Mouse (Mus musculus) A20 (cell line): Measurements from ENCODE around the gene Bcl11a.

Experiments used
- DNase-seq: peaks from one replicate; pipeline ENCODE4 v3.0.0-alpha.2; 2011; ENCODE audit warnings: low read depth, low spot score

Bcl11a gene

DNA sequence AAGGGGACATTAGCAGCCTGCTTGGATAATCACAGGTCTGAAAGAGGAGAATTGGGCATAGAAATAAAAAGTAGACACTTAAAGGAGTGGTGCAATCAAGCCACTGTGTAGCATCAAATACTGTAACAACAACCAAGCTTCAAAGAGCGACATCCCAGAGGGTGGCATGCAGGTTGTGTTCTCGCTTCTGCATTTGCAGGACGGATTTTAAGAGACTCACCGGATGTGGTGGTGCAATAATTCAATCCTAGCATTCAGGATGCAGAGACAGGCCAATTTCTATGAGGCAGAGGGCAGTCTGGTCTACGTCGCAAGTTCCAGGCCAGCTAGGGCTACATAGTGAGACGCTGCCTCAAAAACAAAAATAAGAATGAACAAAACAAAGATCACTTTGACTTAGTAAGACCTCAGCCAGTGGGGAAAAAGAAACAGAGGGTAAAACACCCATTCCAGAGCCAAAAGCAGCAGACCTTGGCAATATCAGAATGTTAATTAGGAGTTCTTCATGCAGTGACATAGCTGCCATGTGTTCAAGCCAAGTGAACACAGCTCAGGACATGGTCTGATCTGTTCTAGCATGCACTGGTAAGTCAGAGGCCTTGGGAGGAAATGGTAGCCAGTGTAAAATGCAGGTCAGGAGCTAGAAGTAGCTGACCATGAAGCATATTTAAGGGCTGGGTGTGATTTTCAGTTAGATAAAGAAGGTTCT is 74.4 kb downstream of the Bcl11a start:
- no peak for DNase-seq

DNA sequence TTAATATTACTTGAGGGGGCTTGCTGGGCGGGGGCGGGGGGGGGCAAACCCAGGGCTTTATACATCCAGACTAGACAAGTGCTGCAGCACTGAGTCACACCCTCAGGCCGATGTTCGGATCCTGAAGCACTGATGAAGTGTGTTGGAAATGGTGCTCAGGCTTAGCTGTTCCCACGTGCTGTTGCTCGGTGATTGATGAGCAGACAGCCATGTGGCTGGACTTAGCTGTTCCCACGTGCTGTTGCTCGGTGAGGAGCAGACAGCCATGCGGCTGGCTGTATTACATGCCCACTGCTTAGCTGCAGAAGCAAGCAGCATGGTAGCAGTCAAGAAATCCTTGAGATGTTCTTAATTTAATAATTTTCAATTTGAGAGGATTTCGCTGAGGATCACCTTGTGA is 75.2 kb downstream of the Bcl11a start:
- no peak for DNase-seq

- DNase-seq: no peak
Measured at GRCm38 (mm10) chr11:24158026-24158425, 80.2 kb downstream of the Bcl11a start.

DNA sequence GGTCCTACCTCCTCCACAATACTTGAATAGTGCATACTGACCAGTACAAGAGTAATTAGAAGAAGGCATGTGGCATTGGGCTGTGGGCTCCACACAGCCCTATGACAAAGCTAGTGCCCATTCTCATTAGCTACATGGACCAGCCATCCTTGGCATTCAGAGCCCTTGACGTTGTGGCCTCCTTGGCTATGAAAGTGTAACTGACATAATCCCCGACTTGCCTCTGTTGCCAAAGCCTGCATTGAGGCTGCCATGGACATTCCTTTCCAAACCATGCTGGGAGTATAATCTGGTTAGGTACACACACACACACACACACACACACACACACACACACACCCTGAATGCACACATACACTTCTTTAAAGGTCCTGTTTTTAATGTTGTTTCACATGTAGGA is 81.8 kb downstream of the Bcl11a start:
- no peak for DNase-seq

DNA sequence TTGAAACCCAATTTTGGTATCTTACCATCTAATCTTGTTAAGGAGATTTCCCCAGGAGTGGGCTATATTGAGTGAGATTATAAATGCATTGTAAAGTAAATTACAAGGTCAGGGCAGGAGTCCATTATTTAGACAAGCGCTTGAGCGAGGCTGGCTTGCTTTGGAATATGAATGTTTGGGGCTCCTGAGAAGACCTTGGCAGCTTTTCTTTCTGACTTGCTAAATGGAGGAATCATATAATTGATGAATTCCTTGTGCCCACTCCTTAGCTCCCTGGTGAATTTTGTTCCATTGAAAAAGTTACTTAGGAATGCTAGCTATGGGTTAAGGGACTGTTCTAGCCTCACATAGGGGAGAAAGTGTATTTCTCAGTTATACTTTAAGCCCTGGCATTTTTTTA is 83.6 kb downstream of the Bcl11a start:
- no peak for DNase-seq

- no peak for DNase-seq
Measured at GRCm38 (mm10) chr11:24162056-24162455, 84.2 kb downstream of the Bcl11a start.

DNA sequence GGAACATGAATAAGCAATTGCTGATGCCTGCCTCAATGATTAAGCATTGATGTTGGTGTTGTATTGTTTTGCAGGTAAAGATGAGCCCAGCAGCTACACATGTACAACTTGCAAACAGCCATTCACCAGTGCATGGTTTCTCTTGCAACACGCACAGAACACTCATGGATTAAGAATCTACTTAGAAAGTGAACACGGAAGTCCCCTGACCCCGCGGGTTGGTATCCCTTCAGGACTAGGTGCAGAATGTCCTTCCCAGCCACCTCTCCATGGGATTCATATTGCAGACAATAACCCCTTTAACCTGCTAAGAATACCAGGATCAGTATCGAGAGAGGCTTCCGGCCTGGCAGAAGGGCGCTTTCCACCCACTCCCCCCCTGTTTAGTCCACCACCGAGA is 85.2 kb downstream of the Bcl11a start:
- DNase-seq: no peak

DNA sequence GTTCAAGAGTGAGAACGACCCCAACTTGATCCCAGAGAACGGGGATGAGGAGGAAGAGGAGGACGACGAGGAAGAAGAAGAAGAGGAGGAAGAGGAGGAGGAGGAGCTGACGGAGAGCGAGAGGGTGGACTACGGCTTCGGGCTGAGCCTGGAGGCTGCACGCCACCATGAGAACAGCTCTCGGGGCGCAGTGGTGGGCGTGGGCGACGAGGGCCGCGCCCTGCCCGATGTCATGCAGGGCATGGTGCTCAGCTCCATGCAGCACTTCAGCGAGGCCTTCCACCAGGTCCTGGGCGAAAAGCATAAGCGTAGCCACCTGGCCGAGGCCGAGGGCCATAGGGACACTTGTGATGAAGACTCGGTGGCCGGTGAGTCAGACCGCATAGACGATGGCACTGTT is 86.2 kb downstream of the Bcl11a start:
- no peak for DNase-seq

DNA sequence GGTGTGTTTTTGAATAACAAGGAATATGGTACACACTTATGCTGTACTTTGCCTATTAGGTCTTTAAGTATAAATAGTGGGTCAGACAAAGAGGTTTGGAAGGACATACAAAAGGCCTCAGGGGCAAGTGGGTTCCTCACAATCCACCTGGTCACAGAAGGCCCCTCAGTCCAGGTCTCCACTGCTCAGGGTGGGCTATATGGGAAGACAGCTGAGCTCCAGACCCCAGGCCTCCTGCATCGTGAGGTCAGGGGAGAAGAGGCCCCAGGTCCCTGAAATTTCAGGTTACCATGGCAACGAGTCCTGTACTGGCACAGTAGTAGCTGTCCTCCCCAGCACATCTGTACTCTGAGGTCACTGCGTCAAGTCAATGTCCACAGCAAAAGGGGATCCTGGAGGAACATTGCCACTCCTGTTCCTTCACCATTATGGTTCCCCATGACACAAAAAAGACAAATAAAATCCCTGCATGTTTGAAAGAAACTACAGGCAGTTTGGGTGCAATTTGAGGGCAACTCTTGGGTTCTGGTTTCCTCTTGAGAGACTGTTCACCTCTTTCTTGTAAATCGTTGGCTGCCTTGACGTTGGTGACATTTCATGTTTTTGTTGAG is 93.9 kb downstream of the Bcl11a start:
- no peak for DNase-seq

- no peak for DNase-seq
Measured at GRCm38 (mm10) chr11:24172585-24172984, 94.7 kb downstream of the Bcl11a start.

GRCm38 (mm10) chr11:24174161-24174792 is 96.4 kb downstream of the Bcl11a start:
- DNase-seq: no peak

- no peak for DNase-seq
Measured at GRCm38 (mm10) chr11:24177458-24177857, 99.6 kb downstream of the Bcl11a start.

GRCm38 (mm10) chr11:24178823-24179476 is 101.1 kb downstream of the Bcl11a start:
- peak; percentile 38 for DNase-seq

DNA sequence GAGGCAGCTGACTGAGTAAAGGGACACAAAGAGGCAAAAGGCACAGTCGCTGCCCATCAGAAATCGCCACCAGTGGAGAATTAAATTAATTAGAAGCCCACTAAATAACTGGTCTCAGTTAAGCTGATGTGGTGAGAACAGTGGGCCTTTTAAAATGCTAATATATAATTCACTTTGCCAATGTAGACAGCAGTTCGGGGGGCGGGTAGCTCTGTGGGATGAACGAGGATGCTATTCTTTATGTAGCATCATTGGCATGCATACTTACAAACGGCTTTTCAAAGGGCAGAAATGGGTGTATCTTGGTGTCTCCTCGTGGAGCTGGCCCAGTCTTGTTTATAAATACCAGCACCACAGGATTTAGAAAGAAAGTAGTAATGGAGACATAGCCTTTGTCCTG is 102.2 kb downstream of the Bcl11a start:
- no peak for DNase-seq

DNA sequence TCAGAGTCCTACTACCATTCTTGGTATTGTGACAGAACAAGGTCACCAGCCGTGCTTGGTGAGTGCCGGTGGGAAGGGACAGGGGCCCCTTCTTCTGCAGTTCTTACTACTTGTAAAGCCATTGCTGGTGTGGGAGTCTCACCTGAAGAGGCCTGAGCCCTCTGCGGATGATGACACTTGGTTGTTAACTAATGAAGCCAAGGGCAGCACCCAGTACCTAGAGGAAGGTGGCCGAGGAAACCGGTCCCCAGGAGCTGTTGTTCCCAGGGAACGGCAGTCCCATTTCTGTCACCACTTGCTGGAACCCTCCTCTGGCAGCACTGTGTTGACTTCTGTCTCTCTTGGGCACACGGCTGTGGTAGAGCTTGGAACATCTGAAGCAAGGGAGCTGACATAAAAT is 105.6 kb downstream of the Bcl11a start:
- no peak for DNase-seq

DNA sequence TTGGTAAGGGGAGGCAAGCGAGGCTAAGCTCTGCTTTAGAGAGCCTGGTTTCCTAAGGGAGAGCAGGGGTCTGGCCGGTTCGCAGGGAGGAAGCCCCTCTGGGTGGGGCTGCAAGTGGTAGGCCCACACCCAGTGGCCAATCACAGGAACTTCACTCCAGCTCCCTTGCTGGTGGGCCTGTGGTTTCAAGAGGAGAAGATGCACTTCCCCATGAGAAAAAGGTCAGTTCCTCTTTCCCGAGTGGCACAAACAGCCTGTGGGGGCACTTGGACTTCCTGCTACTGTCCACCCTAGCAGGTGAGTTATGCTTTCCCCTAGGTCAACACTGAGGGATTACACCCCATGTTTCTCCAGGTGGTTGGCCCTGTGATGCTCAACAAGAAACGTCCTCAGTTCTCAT is 107.1 kb downstream of the Bcl11a start:
- DNase-seq: peak; percentile 89

DNA sequence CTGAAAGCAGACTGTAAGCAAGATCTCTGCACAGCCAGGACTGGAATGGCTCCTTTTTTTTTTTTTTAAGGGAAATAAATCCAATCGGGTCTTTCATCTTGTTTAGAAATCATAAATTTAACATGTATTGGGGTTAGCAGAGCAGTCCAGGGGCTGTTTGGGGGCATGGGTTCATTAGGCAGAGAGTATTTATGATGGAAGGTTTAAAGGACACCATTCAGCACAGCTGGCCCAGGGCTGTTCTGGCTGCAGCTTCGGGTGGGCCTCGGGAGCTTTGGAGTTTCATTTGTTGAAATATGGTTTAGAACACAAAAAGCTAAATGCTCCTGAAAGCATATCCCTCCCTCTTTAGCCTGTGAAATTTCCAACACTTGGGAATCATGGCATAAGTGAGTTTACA is 112.6 kb downstream of the Bcl11a start:
- no peak for DNase-seq

DNA sequence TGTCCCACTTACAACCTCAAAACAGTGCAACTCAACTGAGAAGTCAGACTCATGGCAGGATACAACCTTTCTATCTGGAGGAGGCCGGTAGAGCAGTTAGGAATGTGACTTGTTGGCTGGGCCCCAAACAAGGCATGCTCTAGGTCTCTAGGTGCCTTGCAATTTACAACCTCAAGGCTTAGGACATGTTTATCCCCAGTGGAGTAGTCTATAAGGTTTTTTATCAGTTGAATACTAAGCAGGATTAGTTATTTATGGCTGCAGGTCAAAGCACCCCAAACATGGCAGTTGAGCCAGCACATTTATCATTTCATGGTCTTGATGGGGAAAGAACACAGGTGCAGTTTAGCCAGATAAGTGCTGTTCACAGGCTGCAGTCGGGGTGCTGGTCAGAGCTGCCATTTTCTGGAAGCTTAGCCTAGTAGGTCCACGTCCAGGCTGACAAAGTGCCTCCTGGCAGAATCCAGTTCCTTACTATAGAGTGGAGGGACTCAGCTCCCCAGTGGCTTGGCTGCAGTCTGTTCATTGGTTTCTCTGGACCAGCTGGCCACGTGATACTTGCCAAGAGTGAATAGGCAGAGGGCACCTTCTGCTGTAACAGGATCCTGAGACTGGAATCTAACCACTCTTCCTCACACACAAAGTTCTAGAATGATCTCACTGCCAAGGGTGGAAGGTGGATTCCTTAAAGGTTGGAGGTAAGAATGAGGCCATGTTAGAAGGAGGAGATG is 118.8 kb downstream of the Bcl11a start:
- no peak for DNase-seq

- no peak for DNase-seq
Measured at GRCm38 (mm10) chr11:24197424-24197823, 119.6 kb downstream of the Bcl11a start.

- peak; percentile 45 for DNase-seq
Measured at GRCm38 (mm10) chr11:24199560-24199959, 121.7 kb downstream of the Bcl11a start.

DNA sequence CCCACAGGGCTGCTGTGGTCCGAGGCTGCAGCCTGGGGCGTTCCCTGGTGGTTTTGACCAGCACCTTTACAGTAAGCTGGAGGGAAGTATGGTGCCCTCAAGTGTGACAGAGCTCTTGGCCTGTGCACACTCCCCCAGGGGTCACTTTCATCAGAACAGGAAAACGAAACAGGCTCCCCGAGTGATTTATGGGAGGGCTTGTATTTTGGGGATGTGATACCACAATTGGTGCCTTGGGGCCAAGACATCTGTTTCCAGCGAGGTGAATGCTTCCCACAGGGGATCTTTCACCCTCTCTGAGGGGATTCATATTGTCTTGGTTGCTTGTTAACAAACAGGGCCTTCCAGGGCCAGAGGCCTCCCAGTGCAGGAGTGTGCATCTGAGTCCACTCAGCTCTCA is 122.5 kb downstream of the Bcl11a start:
- DNase-seq: peak; percentile 87

DNA sequence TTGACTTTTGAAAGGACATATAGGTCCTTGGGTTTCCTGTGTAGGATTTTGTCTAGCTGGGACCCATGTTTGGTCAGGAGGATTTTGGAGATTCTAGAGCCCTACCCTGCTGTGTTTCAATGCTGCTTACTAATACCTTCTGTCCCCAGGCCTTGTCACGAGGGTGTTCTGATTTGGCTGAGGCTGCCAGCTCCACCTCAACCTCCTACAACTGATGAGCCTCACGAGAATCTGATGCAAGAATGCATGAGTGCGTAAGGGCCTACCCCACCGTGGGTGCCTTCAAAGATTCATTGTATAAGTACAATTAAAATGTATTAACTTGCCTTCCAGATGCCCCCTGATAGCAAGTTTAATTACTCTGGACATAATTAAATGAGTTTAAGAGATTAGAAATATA is 123.4 kb downstream of the Bcl11a start:
- no peak for DNase-seq
